Mouse (Mus musculus) left cerebral cortex, adult 8-10 months (tissue): ENCODE data around the gene Cers6. TPM values are rescaled to one million over a fixed set of nuclear protein-coding genes. Genes with fewer than 3 reads are reported as not detected.

Experiments used
- DNase-seq, 2 experiments: peaks; one replicate each; pipeline ENCODE4 v3.0.0; 2022; ENCODE audit warnings: low spot score in 2 of 2
- total RNA-seq, 4 experiments: library from RNA; stranded (reverse); gene quantifications; 2 replicates each; pipeline ENCODE4 v1.2.4; 2022

Gene Cers6
- total RNA-seq, 4 experiments from 2014 or later = 54.7 to 63.1 (median 59.9) TPM

- no peak for DNase-seq
Measured at GRCm38 (mm10) chr2:68915742-68916141, 54.5 kb downstream of the Cers6 start.

- no peak for DNase-seq
Measured at GRCm38 (mm10) chr2:68916299-68916698, 55.1 kb downstream of the Cers6 start.

- no peak for DNase-seq
Measured at GRCm38 (mm10) chr2:68917010-68917409, 55.8 kb downstream of the Cers6 start.

GRCm38 (mm10) chr2:68917524-68917923 is 56.3 kb downstream of the Cers6 start:
- no peak for DNase-seq

GRCm38 (mm10) chr2:68924344-68924743 is 63.1 kb downstream of the Cers6 start:
- no peak for DNase-seq

- DNase-seq = no peak
Measured at GRCm38 (mm10) chr2:68925542-68925941, 64.3 kb downstream of the Cers6 start.

- no peak for DNase-seq
Measured at GRCm38 (mm10) chr2:68926913-68927790, 65.9 kb downstream of the Cers6 start.

- no peak for DNase-seq
Measured at GRCm38 (mm10) chr2:68932240-68932639, 71.0 kb downstream of the Cers6 start.

- no peak for DNase-seq
Measured at GRCm38 (mm10) chr2:68932656-68933055, 71.4 kb downstream of the Cers6 start.

GRCm38 (mm10) chr2:68934651-68935050 is 73.4 kb downstream of the Cers6 start:
- no peak for DNase-seq

- no peak for DNase-seq
Measured at GRCm38 (mm10) chr2:68935721-68936294, 74.6 kb downstream of the Cers6 start.

- no peak for DNase-seq
Measured at GRCm38 (mm10) chr2:68936773-68937172, 75.5 kb downstream of the Cers6 start.

GRCm38 (mm10) chr2:68937833-68938232 is 76.6 kb downstream of the Cers6 start:
- no peak for DNase-seq

GRCm38 (mm10) chr2:68944898-68945297 is 83.7 kb downstream of the Cers6 start:
- DNase-seq = no peak

- DNase-seq = no peak
Measured at GRCm38 (mm10) chr2:68945976-68946375, 84.7 kb downstream of the Cers6 start.

GRCm38 (mm10) chr2:68946819-68947218 is 85.6 kb downstream of the Cers6 start:
- DNase-seq = no peak

- no peak for DNase-seq
Measured at GRCm38 (mm10) chr2:68949137-68949536, 87.9 kb downstream of the Cers6 start.

- DNase-seq = no peak
Measured at GRCm38 (mm10) chr2:68949728-68950127, 88.5 kb downstream of the Cers6 start.

GRCm38 (mm10) chr2:68951706-68952105 is 90.5 kb downstream of the Cers6 start:
- no peak for DNase-seq

- no peak for DNase-seq
Measured at GRCm38 (mm10) chr2:68953688-68954087, 92.4 kb downstream of the Cers6 start.

- no peak for DNase-seq
Measured at GRCm38 (mm10) chr2:68955496-68955895, 94.3 kb downstream of the Cers6 start.

- no peak for DNase-seq
Measured at GRCm38 (mm10) chr2:68956146-68956545, 94.9 kb downstream of the Cers6 start.

- no peak for DNase-seq
Measured at GRCm38 (mm10) chr2:68957831-68958230, 96.6 kb downstream of the Cers6 start.
